Mouse (Mus musculus) hindbrain, embryonic 16.5 days (tissue): ENCODE measurements at regions not wholly inside any gene's neighbourhood (a gene's known extent, or its start where the extent isn't known, plus 50 kb on each side); places are given as distances from the start of the nearest gene placed in this dataset.
"Not testable (repeated sequence)": the region's sequence is repeated elsewhere in the genome, so short reads cannot be mapped to it uniquely, and the experiment has no call there.

Experiments
- ATAC-seq: fragments of 200-750 bp; cut with Nextera tagmentation; 2 replicates; pipeline ENCODE4 v1.8.0; 2017; ENCODE audit warnings: moderate TSS enrichment, moderate library complexity
- H3K27ac ChIP-seq: fragments of 300-500 bp; sonication (generic); 2 replicates; pipeline ENCODE4 v1.5.1; 2014; ENCODE audit warnings: low read depth, mild to moderate bottlenecking, control low read depth, low read length, moderate library complexity
- H3K27me3 ChIP-seq: fragments of 300-500 bp; sonication (generic); replicated peaks from 2 replicates; pipeline ENCODE4 v1.6.1; 2014; ENCODE audit warnings: low read length; ENCODE audit not compliant: control insufficient read depth, insufficient read depth
- H3K36me3 ChIP-seq: fragments of 300-500 bp; sonication (generic); 2 replicates; pipeline ENCODE4 v1.6.1; 2014; ENCODE audit warnings: mild to moderate bottlenecking, low read length, moderate library complexity, mixed read lengths; ENCODE audit not compliant: control insufficient read depth, insufficient read depth
- H3K4me1 ChIP-seq: fragments of 300-500 bp; sonication (generic); 2 replicates; pipeline ENCODE4 v1.6.1; 2014; ENCODE audit warnings: low read depth, low read length; ENCODE audit not compliant: control insufficient read depth, insufficient read depth
- H3K4me2 ChIP-seq: fragments of 300-500 bp; sonication (generic); 2 replicates; pipeline ENCODE4 v1.6.1; 2014; ENCODE audit warnings: mild to moderate bottlenecking, low read length, control low read depth, moderate library complexity
- H3K4me3 ChIP-seq: fragments of 300-500 bp; sonication (generic); 2 replicates; pipeline ENCODE4 v1.5.1; 2014; ENCODE audit warnings: mild to moderate bottlenecking, low read length, control low read depth, moderate library complexity
- H3K9ac ChIP-seq: fragments of 300-500 bp; sonication (generic); 2 replicates; pipeline ENCODE4 v1.6.1; 2014; ENCODE audit warnings: low read depth, mild to moderate bottlenecking, control low read depth, low read length, moderate library complexity
- H3K9me3 ChIP-seq: fragments of 300-500 bp; sonication (generic); 2 replicates; pipeline ENCODE4 v1.6.1; 2014; ENCODE audit warnings: mild to moderate bottlenecking, low read length, moderate library complexity; ENCODE audit not compliant: control insufficient read depth
- whole genome bisulfite sequencing: fragments of 180-500 bp; shearing (Covaris S2); extraction: QIAGEN DNeasy Blood & Tissue Kit; methylation state at CpG from one replicate; pipeline ENCODE4 v1.1.7; 2014; 5-methylcytosine and 5-hydroxymethylcytosine counted together

GRCm38 (mm10) chr15:19242962-19243361 lies 424.2 kb downstream of the Cdh10 start:
- H3K4me3 ChIP-seq, H3K9ac ChIP-seq, H3K27me3 ChIP-seq, H3K27ac ChIP-seq, H3K4me2 ChIP-seq, ATAC-seq, H3K4me1 ChIP-seq, H3K9me3 ChIP-seq, H3K36me3 ChIP-seq: not testable (repeated sequence)
- 58% methylated on average over 2 of the region's 2 CpGs for WGBS

- no peak overlapping the region for H3K4me3 ChIP-seq
- no peaks in the 10 kb centered on the region for H3K4me1 ChIP-seq
- H3K27me3 ChIP-seq, result no peaks in the 10 kb centered on the region
- H3K36me3 ChIP-seq, result no peaks in the 10 kb centered on the region
- no peak overlapping the region for H3K9ac ChIP-seq
- H3K9me3 ChIP-seq, result no peaks in the 10 kb centered on the region
- H3K27ac ChIP-seq, result no peak overlapping the region
- no peak for ATAC-seq
- 78% methylated on average over 4 of the region's 4 CpGs for WGBS
- H3K4me2 ChIP-seq, result no peak overlapping the region
These were observed 428.7 kb downstream of the Cdh10 start for GRCm38 (mm10) chr15:19247489-19247888.

DNA sequence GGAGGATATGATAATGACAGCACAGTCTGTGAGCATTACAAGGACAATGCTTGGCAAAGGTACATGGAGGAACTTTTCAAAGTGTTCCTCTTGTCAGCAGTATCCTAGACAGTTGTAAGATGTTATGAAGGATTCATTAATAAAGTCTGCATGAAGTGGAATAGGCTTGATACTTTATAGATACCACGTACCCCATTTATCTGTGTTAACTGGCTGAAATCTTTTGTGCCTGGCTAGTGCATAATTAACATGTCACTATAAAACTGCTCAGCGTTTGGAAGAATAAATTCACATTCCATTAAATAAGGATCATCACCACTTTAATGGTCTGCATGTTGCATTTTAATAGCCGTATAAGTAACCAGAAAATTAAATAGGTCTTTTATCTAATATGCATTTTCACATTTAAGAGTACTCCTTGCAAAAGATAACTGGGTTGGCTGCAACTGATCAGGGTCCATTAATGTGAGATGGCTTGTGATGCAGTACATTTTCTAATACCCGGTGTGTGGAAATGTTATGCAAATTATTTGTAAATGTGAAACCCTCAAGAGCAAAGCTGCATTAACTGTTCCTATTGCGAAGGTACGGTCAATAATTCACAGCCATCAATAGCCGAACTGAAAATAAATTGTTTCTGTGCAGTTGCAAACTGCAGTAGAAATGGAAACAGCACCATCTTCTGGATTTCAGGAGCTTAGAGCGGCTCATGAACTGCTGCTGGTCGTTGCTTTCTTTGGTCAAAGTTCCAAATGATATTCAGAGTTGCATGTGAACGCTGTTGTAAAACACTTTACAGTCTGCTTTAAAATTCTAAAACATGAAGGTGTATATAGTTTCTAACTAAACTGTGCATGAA lies 457.4 kb downstream of the Cdh10 start:
- peak overlapping the region; percentile 47 for H3K4me2 ChIP-seq
- no peaks in the 10 kb centered on the region for H3K4me1 ChIP-seq
- no peak overlapping the region for H3K27ac ChIP-seq
- H3K27me3 ChIP-seq, result no peaks in the 10 kb centered on the region
- no peaks in the 10 kb centered on the region for H3K9me3 ChIP-seq
- no peak overlapping the region for H3K9ac ChIP-seq
- no peaks in the 10 kb centered on the region for H3K36me3 ChIP-seq
- ATAC-seq, result peak; percentile 80
- 38% methylated on average over 10 of the region's 10 CpGs for WGBS
- H3K4me3 ChIP-seq, result peak overlapping the region; percentile 19; the same call in 1 of the 2 replicates

DNA sequence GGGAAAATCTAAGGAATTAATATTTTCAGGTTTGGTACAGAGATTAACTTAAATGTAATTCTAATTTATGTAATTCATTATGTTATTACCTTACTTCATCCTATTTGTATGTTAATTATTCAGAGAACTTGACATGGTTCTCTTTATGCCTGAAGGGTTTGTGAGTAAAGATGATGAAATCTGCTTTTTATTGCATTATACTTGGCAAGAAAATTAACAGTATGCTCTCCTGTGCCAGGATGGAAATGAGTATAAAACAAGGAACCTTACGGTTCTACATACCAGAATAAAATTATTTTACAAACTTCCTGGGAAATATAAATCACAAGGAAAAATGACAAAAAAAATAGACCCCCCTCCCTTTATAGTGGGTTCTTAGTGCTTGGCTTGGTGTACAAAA lies 497.6 kb downstream of the Cdh10 start:
- no peaks in the 10 kb centered on the region for H3K27me3 ChIP-seq
- H3K9ac ChIP-seq, result no peak overlapping the region
- H3K4me1 ChIP-seq, result no peaks in the 10 kb centered on the region
- 74% methylated on average over 1 of the region's 1 CpGs for WGBS
- H3K4me3 ChIP-seq, result no peak overlapping the region
- H3K36me3 ChIP-seq, result no peaks in the 10 kb centered on the region
- H3K27ac ChIP-seq, result no peak overlapping the region
- no peak overlapping the region for H3K4me2 ChIP-seq
- no peak for ATAC-seq
- no peaks in the 10 kb centered on the region for H3K9me3 ChIP-seq

DNA sequence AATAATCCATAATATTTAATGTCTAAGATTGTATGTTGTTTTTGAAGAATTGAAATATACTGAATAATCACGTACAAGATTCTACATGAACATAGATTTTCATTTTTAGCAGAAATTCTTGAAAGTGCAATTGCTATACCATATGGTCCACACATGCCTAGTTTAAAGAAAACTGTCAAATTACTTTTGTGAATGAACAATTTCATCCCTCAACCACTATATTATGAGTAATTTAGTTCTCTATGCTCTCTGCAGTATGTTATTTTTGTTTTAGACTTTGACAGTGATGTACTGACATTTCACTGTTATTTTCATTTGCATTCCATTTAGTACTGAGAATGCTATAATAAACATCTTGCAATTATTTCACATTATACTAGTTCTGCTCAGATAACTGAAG lies 537.6 kb downstream of the Cdh10 start:
- Histone ChIP-seq H3K4me1 (no peaks in the 10 kb centered on the region), H3K36me3 (no peaks in the 10 kb centered on the region), H3K9me3 (no peaks in the 10 kb centered on the region), H3K9ac (no peak overlapping the region), H3K27me3 (no peaks in the 10 kb centered on the region), H3K4me2 (no peak overlapping the region), H3K27ac (no peak overlapping the region), H3K4me3 (no peak overlapping the region)
- WGBS, result 89% methylated on average over 1 of the region's 1 CpGs
- ATAC-seq, result no peak

- no peaks in the 10 kb centered on the region for H3K9me3 ChIP-seq
- peak; percentile 85; the same call in 1 of the 2 replicates for ATAC-seq
- no peak overlapping the region for H3K27ac ChIP-seq
- H3K4me3 ChIP-seq, result no peak overlapping the region
- H3K4me1 ChIP-seq, result no peaks in the 10 kb centered on the region
- no peak overlapping the region for H3K9ac ChIP-seq
- 28% methylated on average over 3 of the region's 3 CpGs for WGBS
- no peak overlapping the region for H3K4me2 ChIP-seq
- H3K36me3 ChIP-seq, result no peaks in the 10 kb centered on the region
- no peaks in the 10 kb centered on the region for H3K27me3 ChIP-seq
These were observed 541.9 kb downstream of the Cdh10 start for GRCm38 (mm10) chr15:19360650-19361049.

DNA sequence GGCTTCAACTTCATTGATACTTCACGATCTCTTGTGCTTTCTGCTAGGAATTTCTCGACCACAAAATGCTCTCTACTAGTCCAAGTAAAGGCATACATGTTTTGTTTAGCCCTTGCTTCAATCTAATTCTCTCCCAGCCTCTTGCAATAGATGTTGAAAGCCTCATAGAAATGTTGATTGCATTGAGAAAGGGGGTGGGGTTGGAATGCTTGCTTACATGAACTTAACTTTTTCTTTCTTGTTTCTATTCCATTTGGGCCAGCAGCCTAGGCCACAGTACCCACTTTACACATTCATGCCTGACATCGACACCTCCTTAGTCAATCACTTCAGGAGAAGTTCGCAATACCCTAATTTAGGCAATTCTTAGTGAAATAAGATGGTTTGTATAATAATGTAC lies 571.2 kb downstream of the Cdh10 start:
- no peak overlapping the region for H3K4me3 ChIP-seq
- 86% methylated on average over 4 of the region's 4 CpGs for WGBS
- no peaks in the 10 kb centered on the region for H3K4me1 ChIP-seq
- ATAC-seq, result no peak
- no peak overlapping the region for H3K9ac ChIP-seq
- H3K4me2 ChIP-seq, result no peak overlapping the region
- H3K27ac ChIP-seq, result no peak overlapping the region
- no peaks in the 10 kb centered on the region for H3K36me3 ChIP-seq
- no peaks in the 10 kb centered on the region for H3K9me3 ChIP-seq
- no peaks in the 10 kb centered on the region for H3K27me3 ChIP-seq

DNA sequence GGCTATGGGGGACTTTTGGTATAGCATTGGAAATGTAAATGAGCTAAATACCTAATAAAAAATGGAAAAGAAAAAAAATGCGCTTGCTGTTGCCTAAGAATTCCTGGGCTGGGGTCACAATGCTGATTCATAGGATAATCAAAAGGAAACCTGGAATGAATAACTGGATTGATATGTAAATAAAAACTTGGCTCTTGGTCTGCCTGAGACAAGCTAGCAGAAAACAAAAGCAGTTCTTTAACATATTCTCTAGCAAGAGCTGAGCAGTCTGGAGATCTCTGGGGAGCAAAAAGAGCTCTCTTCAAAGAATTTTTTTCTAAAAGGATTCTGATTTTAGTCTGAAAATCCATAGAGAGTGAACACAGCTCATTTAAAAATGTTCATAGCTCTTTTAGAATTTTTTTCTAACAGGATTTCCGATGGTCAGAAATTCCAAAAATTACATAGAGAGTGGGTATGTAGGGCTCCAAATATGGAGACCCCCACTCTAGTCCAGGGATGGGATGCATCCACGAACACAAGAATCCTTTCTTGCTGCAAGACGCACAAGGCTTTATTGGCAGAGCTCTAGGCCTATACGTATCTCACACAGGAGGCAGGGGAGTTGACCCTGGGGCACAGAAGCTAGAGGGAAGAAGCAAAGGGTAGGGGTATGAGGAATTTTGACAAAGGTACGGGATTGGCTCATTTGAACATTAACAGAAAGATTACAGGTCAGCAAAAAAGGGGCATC lies 572.7 kb downstream of the Cdh10 start:
- Histone ChIP-seq H3K27me3 (no peaks in the 10 kb centered on the region), H3K9ac (no peak overlapping the region), H3K4me2 (no peak overlapping the region), H3K27ac (no peak overlapping the region), H3K9me3 (no peaks in the 10 kb centered on the region), H3K4me3 (no peak overlapping the region), H3K4me1 (no peaks in the 10 kb centered on the region), H3K36me3 (no peaks in the 10 kb centered on the region)
- no peak for ATAC-seq
- 68% methylated on average over 6 of the region's 6 CpGs for WGBS

DNA sequence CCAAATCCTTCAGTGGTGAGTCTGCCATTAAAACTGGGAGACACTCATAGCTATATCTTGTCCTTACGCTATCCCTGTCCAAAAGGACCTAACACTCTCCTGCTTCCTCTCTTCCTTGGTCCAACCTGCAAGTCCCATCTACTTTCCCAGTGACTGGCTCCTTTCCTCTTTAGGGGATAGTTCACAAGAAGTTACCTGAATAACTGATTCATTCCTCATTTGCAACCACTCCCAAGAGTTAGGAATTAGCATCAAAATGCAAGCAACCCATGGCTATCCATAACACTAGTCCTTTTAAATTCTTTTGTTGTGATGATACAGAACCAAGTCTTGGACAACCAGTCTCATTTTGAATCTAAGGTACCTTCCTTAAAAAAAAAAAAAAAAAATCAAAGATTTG lies 576.9 kb downstream of the Cdh10 start:
- Histone ChIP-seq H3K27ac (no peak overlapping the region), H3K4me1 (no peaks in the 10 kb centered on the region), H3K4me2 (no peak overlapping the region), H3K9ac (no peak overlapping the region), H3K4me3 (no peak overlapping the region), H3K9me3 (no peaks in the 10 kb centered on the region), H3K36me3 (no peaks in the 10 kb centered on the region), H3K27me3 (no peaks in the 10 kb centered on the region)
- 100% methylated on average over 1 of the region's 1 CpGs for WGBS
- no peak for ATAC-seq
